Mouse (Mus musculus) layer of hippocampus, postnatal 36 days (tissue): ENCODE data around the gene Bpifb4. TPM values are rescaled to one million over a fixed set of nuclear protein-coding genes. Genes with fewer than 3 reads are reported as not detected.

Experiments used
- DNase-seq, 2 experiments: peaks; one replicate each; pipeline ENCODE4 v3.0.0; 2022
- total RNA-seq, 2 experiments: library from RNA; stranded (reverse); gene quantifications; 2 replicates each; pipeline ENCODE4 v1.2.3; 2021

Bpifb4 gene
- total RNA-seq: not detected

- no peak for DNase-seq
These were observed at the start of gene Bpifb4 for GRCm38 (mm10) chr2:153937843-153938242. TSS of gene Bpifb4 (plus strand) at chr2:153938212.

GRCm38 (mm10) chr2:153899111-153899510 is 38.9 kb upstream of the Bpifb4 start:
- no peak for DNase-seq

GRCm38 (mm10) chr2:153900088-153900487 is 37.9 kb upstream of the Bpifb4 start, which contains the start of gene Bpifb6:
TSS of gene Bpifb6 (plus strand) at chr2:153900388.
- no peak for DNase-seq

- no peak for DNase-seq
These were observed 35.3 kb upstream of the Bpifb4 start for GRCm38 (mm10) chr2:153902726-153903125.

GRCm38 (mm10) chr2:153906626-153907025 is 31.4 kb upstream of the Bpifb4 start:
- DNase-seq: no peak

GRCm38 (mm10) chr2:153914151-153914550 is 23.9 kb upstream of the Bpifb4 start:
- DNase-seq: peak; percentile 19 to 24

- DNase-seq: no peak
These were observed 20.1 kb upstream of the Bpifb4 start, which contains the start of gene Bpifb3 for GRCm38 (mm10) chr2:153917930-153918329. TSS of gene Bpifb3 (plus strand) at chr2:153918230.

GRCm38 (mm10) chr2:153921246-153921645 is 16.8 kb upstream of the Bpifb4 start:
- DNase-seq: no peak

GRCm38 (mm10) chr2:153929871-153930413 is 8.1 kb upstream of the Bpifb4 start:
- DNase-seq: peak in 1 of 2 experiments; percentile 18

GRCm38 (mm10) chr2:153931125-153931524 is 6.9 kb upstream of the Bpifb4 start:
- no peak for DNase-seq

- DNase-seq: no peak
These were observed 4.7 kb upstream of the Bpifb4 start for GRCm38 (mm10) chr2:153933311-153933710.

GRCm38 (mm10) chr2:153935348-153935747 is 2.7 kb upstream of the Bpifb4 start:
- no peak for DNase-seq

- DNase-seq: peak; percentile 51 to 52
These were observed 5.5 kb downstream of the Bpifb4 start for GRCm38 (mm10) chr2:153943537-153943936.

- no peak for DNase-seq
These were observed 6.6 kb downstream of the Bpifb4 start for GRCm38 (mm10) chr2:153944567-153944966.

GRCm38 (mm10) chr2:153952897-153953296 is 14.9 kb downstream of the Bpifb4 start:
- DNase-seq: peak; percentile 56 to 72

GRCm38 (mm10) chr2:153953836-153954235 is 15.8 kb downstream of the Bpifb4 start:
- DNase-seq: no peak

GRCm38 (mm10) chr2:153962821-153963331 is 24.9 kb downstream of the Bpifb4 start:
- peak; percentile 12 to 21 for DNase-seq

GRCm38 (mm10) chr2:153963334-153963733 is 25.3 kb downstream of the Bpifb4 start:
- no peak for DNase-seq

- no peak for DNase-seq
These were observed 32.2 kb downstream of the Bpifb4 start for GRCm38 (mm10) chr2:153970221-153970620.

GRCm38 (mm10) chr2:153974582-153974981 is 36.6 kb downstream of the Bpifb4 start, which contains the start of gene Bpifa6:
TSS of gene Bpifa6 (plus strand) at chr2:153974945.
- no peak for DNase-seq

- peak; percentile 49 to 54 for DNase-seq
These were observed 57.8 kb downstream of the Bpifb4 start for GRCm38 (mm10) chr2:153995770-153996169.

GRCm38 (mm10) chr2:154000501-154000900 is 62.5 kb downstream of the Bpifb4 start:
- no peak for DNase-seq

- DNase-seq: no peak
These were observed 63.0 kb downstream of the Bpifb4 start for GRCm38 (mm10) chr2:154001056-154001455.

- no peak for DNase-seq
These were observed 66.4 kb downstream of the Bpifb4 start for GRCm38 (mm10) chr2:154004456-154004855.
